Mouse (Mus musculus): ENCODE measurements at regions not wholly inside any gene's neighbourhood (a gene's known extent, or its start where the extent isn't known, plus 50 kb on each side); places are given as distances from the start of the nearest gene placed in this dataset.

DNA sequence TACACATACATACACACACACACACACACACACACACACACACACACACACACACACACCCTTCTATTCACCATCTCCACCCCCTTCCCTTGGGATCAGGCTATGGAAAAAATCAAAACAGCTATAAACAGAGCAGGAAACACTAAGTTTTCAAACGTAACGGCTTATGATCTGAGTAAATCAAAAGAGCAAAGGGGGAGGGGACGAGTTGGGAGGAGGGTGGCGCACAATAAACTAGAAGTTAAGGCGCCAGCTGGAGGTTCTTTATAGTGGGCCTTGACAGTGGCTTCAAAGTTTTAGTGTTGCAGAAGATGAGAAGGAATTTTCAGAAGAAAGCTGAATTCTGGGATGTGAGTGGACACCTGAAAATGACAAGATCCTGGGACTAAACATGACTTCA lies 116.4 kb upstream of the Sash1 start:
- DNase-seq (ENCODE audit: low read depth, low spot score): no peak

GRCm38 (mm10) chr10:8998758-8999398 lies 113.0 kb upstream of the Sash1 start:
- DNase-seq (ENCODE audit: low read depth, low spot score): peak; percentile 13

GRCm38 (mm10) chr10:8998356-8998755 lies 112.5 kb upstream of the Sash1 start:
- no peak for DNase-seq (ENCODE audit: low read depth, low spot score)

- no peak for DNase-seq (ENCODE audit: low read depth, low spot score)
Measured at GRCm38 (mm10) chr10:8995097-8995496, 109.2 kb upstream of the Sash1 start.

DNA sequence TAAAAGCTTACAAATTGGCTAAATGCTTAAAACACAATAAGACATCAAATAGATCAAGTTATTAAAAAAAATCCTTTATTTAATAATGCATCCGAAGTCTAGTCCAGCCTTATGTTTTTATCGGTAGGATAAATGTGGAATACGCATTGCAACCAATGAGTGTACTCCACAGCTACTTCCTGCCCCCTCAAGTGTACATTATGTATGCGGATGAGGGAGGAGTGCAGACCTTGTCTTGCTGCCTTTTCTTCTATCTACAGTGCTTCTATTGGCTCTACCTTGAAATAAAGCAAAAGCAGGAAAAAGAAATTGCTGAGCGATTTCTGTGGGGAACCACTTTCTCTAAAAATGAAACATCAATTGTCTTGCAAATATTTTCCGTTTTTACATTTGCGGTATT lies 100.5 kb upstream of the Sash1 start:
- no peak for DNase-seq (ENCODE audit: low read depth, low spot score)

DNA sequence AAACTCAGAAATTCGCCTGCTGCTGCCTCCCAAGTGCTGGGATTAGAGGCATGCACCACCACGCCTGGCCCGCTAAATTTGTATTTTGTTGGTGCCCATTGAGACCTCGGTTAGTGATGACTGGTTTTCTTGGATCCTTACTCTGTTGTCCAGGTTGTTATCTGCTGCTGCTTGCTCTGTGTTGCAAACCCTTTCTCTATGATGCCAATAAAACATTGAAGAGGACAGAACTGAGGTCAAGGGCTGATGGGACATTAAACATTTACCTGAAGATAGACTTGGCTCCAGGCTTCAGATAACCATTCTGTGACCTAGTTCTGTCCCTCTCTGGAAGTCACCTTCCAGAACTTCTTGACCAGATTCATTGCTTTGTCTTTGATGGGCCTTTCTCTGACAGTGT lies 97.5 kb upstream of the Sash1 start:
- DNase-seq (ENCODE audit: low read depth, low spot score): no peak

DNA sequence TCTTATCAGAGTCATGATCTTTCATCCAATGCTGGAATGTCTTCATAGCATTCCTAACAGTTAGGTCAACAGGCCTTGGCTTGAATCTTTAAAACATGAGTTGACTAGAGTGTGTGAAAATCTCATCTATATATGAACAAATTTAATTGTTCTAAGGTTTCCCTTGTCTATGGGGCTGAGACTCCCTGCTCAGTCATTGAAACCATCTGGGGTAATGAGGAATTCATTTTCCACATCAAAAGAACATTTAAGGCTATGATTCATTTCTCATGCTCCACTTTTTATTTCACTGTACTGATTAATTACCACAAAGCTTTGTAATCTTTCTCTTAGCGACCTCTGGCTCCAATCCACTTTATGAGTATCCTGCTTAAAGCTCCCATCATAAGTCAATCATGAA lies 94.7 kb upstream of the Sash1 start:
- DNase-seq (ENCODE audit: low read depth, low spot score): no peak

GRCm38 (mm10) chr10:8978595-8978994 lies 92.7 kb upstream of the Sash1 start:
- no peak for DNase-seq (ENCODE audit: low read depth, low spot score)

DNA sequence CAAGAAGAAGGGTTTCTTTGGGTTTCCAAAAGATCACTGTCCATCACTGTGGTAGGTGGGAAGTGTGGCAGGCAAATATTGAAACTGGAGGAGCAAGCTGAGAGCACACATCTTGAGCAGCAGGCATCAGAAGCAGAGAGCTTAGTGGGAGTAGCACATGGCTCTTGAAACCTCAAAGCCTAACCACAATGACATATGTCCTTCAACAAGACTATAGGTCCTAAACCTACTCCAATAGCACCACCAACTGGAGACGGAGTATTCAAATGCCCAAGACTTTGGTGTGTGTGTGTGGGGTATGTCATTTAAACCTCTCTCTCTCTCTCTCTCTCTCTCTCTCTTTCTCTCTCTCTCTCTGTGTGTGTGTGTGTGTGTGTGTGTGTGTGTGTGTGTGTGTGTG lies 88.1 kb upstream of the Sash1 start:
- no peak for DNase-seq (ENCODE audit: low read depth, low spot score)

GRCm38 (mm10) chr10:8972789-8973551 lies 87.1 kb upstream of the Sash1 start:
- no peak for DNase-seq (ENCODE audit: low read depth, low spot score)

GRCm38 (mm10) chr10:8970807-8971206 lies 84.9 kb upstream of the Sash1 start:
- no peak for DNase-seq (ENCODE audit: low read depth, low spot score)

DNA sequence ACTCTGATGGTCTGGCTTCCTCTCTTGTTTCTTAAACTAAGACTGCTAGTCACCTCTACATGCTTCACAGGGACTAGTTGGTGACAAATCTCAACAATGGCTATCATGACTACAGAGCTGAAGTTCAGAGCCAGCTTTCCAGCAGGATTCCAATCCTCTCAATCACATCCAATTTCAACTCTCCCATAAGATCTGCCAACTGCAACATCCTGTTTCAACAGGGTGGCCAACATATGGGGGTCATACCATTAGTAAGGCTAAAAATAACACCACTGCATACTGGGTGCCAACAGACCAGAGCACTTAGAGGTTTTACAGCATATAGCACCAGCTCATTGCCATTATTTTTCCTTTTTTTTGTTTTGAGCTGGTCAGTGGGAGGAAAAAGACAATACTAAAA lies 83.7 kb upstream of the Sash1 start:
- DNase-seq (ENCODE audit: low read depth, low spot score): no peak

DNA sequence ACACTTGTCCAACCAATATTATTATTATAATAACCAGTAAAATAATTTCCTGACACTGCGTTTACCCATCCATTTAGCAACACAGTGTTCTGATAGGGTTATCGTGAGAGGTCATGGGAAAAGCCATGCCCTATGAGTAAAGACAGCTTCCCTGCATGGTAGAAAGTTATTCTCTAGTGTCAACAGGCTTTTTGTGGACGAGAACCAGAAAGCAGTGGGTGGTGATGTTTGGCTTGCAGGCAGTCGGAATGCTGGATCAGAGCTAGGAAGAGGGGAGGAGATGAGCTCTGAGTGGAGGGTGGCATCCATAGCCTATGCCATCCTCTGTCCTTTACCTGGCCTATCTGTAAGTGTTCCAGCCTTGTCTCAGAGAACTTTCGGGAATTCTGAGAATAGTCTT lies 83.1 kb upstream of the Sash1 start:
- DNase-seq (ENCODE audit: low read depth, low spot score): no peak

- DNase-seq (ENCODE audit: low read depth, low spot score): peak; percentile 60
Measured at GRCm38 (mm10) chr10:8968276-8968923, 82.5 kb upstream of the Sash1 start.

- DNase-seq (ENCODE audit: low read depth, low spot score): no peak
Measured at GRCm38 (mm10) chr10:8962921-8963320, 77.1 kb upstream of the Sash1 start.

- DNase-seq (ENCODE audit: low read depth, low spot score): no peak
Measured at GRCm38 (mm10) chr10:8960964-8961675, 75.2 kb upstream of the Sash1 start.

DNA sequence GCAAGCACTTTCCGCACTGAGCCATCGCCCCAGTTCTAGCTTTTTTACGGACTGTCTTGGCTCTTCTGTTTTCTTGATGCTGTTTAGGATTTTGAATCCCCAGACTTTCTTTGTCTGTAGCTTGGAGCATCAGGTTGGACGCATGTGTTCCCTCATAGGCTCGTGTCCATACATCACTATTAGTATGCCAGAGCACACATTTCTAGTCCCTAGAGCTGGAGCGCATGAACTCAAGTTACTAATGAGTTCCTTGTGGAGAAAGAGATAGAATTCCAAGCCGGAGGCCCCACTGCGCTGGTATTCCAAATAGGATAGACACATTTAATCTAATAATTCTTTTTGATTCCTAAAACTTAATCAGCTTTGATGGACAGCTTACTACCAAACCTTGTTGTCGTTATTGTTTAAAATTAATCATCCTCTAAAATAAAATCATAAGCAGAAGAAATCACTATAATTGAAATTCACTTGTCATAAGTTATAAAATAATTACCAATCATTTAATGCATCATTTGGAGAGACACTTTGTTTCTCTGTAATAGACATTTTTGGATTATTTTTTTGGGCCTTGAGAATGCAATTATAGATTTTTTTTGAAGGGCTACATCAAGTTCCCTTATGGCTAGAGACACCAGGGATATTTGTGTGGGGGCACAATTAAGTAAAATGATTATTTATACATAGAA lies 74.5 kb upstream of the Sash1 start:
- DNase-seq (ENCODE audit: low read depth, low spot score): no peak

GRCm38 (mm10) chr10:8955499-8956211 lies 69.8 kb upstream of the Sash1 start:
- no peak for DNase-seq (ENCODE audit: low read depth, low spot score)

GRCm38 (mm10) chr10:8954003-8954402 lies 68.1 kb upstream of the Sash1 start:
- DNase-seq (ENCODE audit: low read depth, low spot score): no peak

GRCm38 (mm10) chr10:8952922-8953321 lies 67.1 kb upstream of the Sash1 start:
- no peak for DNase-seq (ENCODE audit: low read depth, low spot score)

DNA sequence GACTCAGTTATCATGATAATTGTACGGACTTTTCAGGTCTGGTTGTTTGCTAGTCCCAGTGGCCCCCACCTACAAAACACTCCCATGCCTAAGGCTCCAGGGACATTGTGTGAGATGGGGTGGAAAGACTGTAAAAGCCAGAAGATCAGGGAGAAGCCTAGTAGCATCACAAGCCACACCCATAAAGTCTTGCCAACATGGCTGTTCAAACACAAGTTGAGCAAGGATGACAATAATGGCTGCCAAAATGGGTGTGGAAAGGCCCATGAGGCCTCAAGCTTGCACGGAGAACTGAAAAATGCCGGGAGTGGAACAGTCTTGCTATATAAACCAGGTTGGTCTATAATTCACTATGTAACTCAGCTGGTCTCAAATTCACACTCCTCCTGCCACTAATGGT lies 66.1 kb upstream of the Sash1 start:
- peak; percentile 73 for DNase-seq (ENCODE audit: low read depth, low spot score)

Measured in skeletal muscle tissue, adult 2 months (tissue).